Mouse (Mus musculus) liver, adult 2 months (tissue): ENCODE results near the gene Tmem52.

Experiments used
- CTCF ChIP-seq: fragments of 200-500 bp; IDR thresholded peaks from 2 replicates; pipeline ENCODE4 v1.5.1; 2011; ENCODE audit warnings: low read depth, low read length, control low read depth
- POLR2A ChIP-seq: fragments of 200-500 bp; IDR thresholded peaks from 2 replicates; pipeline ENCODE4 v1.6.1; 2011; ENCODE audit warnings: low read length, control low read depth; ENCODE audit not compliant: insufficient read depth; ENCODE audit errors: extremely low read depth

DNA sequence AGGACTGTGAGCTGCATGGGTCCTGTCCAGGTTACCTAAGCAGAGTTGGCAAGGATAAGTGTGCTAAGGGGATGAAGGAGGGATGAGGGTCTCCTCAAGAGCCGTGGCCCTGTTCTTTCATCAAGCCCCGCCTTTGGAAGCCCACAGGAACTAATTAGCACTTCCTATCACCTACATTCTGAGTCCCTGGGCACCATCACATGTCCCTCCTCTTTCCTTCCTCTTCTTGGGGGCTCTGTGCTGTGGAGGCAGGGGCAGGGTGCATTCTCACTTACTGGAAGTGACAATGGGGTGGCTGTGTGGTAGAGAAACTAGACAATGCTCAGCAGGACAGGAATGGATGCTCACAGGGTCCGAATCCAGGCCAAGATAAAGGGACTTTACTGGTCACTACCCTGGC, 18.8 kb downstream of the Tmem52 start:
- TF ChIP-seq CTCF (no peak), POLR2A (no peak)
